Mouse (Mus musculus) right cerebral cortex, adult 18-20 months (tissue): ENCODE measurements around the gene Slc6a11.

ENCODE experiments used
- DNase-seq: peaks from one replicate; pipeline ENCODE4 v3.0.0; 2022; ENCODE audit warnings: mixed read lengths

Slc6a11 gene

DNA sequence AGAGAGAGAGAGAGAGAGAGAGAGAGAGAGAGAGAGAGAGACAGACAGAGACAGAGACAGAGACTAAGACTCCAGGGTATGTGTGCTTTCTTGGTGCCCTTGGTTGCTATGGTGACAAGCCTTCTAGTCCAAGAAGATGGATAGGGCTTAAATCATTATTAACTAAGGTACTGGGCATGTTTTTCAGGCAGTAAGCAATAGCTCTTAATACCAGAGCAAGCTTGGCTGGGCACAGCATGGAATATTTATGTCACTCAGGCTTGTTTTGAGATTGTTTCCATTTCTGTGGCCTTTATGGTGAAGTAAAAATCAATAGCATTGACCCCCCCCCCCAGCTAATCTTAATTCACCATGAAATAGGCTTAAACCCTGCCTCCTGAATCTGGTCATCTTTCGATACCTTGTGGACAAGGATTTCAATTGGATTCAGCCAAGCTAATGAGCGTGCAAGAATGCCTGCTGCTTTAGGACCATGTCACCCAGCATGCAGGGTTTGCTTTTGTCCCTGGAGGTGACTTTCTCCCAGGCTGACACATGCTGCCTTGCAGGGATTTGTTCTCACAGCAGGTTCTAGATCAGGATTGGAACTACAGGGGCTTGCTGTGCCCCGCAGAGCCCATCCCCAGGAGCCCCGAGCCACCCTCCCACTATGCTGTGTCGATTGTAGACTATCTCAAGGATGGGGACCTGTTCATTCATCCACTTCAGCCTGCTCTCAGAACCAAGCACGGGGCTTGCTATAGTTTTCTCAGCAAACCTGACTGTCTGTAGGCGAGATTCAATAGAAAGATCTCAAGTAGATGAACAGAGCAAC, 51.5 kb downstream of the Slc6a11 start:
- no peak for DNase-seq

DNA sequence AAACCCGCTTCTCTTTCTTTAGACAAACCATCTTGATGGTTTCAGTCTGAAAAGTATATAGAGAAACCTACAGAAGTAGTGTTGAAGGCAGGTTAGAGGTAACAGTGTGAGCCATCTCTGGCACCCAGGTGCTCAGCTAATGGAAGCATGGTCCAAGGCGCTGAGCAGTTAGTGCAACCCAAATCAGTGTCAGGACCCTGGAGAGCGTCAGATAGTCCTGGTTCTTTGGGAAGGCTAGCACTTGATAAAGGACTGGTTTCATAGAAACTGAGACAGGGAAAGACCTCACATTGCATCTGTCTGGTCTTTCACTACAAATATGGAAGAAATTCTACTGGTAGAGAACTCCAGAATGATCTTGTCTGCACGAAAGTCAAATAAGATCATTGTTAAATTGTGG, 56.1 kb downstream of the Slc6a11 start:
- DNase-seq, result no peak

DNA sequence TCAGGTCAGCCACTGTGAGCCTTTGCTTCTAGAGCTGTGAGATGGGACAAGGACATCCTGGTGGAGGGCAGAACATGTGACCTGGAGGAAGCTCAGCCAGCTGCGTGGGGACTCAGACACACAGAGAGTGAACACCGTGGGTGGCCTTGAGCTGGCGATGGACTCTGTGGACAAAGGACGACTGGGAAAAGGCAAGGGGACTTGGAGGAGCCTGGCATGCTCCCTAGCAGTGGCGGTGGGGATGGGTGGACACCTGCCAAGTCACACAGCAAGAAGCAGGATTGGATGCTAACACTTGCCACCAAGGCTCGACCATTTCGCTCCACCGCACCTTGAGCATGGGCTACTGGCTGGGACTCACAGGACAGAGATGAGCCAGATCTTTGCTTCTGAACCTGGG, 57.8 kb downstream of the Slc6a11 start:
- DNase-seq, result no peak

DNA sequence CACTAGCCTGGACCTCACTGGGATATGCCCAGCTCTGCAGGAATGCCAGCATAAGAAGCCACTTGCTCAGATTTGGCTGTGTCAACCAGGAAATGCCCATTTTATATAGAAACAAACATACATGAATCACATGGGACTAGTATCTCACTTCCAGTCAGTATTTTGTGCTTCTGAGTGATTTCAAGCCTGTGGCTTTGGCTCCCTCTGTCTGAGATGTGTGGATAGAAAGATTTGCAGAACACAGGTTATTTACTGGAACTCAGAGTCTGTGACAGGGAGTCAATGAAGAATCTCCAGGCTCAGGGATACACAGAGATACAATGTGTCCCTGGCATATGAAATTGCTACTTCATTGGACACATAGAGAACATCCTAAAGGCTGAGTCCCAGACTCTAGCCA, 65.0 kb downstream of the Slc6a11 start:
- DNase-seq, result no peak

DNA sequence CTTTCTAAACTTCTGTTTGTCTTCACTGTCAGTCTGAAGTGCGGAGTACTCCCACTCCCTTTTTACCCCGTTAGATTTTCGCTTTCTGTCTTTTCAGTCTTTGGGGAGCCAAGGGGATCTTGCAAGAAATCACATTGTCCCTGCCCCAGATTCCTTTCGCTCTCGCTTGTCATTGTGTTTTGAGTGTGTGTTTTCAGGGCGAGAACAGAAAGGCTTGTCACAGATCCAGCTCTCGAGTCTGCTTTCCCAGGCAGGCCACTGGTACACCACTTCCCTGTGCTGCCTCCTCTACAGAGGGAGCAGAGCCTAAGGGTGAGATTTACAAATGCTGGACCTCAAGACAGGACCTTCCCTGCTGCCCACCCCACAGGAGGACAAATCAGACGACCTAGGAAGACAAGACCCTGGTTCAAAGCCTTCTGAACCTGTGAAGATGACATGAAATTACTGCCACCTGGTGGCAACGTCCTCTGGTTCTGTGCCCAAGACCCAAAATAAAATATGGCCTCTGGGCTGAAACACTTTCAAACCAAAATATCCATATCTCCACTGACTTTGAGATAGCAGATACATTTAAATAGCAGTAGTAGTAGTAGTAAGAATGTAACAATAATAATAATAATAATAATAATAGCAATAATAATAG, 68.3 kb downstream of the Slc6a11 start:
- DNase-seq, result peak; percentile 15

DNA sequence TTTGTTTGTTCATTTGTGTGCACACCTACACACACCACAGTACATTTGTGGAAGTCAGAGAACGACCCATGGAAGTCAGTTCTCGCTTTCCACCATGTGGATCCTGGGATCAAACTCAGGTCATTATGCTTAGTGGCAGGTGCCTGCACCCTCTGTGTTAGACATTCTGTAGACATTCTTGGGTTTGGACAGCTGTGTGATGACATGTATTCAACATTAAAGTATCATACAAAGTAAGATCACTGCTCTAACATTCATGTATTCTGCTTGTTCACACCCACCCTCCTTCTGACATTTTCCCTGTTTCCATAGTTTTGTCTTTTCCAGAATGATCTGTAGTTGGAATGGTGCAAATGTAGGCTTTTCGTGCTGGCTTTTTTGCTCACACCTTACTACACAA, 73.5 kb downstream of the Slc6a11 start:
- no peak for DNase-seq

DNA sequence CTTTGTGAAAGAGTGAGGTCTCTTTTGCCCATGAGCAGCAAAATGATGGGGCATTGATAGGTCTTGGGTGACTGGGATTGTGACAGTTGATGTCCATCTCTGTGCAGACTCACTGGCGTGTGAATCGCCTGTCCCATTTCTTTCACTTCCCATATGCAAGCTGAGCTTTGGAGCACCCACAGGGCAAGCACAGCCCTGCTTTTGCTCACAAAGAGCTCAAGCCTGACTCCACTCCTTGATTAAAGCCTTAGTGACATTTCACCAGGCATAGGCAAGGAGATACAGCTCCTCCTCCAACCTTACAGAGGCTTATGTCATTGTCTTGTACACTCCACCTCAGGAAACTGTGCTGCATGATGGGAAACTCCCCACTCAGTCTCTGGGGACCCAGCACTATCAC, 77.3 kb downstream of the Slc6a11 start:
- no peak for DNase-seq

DNA sequence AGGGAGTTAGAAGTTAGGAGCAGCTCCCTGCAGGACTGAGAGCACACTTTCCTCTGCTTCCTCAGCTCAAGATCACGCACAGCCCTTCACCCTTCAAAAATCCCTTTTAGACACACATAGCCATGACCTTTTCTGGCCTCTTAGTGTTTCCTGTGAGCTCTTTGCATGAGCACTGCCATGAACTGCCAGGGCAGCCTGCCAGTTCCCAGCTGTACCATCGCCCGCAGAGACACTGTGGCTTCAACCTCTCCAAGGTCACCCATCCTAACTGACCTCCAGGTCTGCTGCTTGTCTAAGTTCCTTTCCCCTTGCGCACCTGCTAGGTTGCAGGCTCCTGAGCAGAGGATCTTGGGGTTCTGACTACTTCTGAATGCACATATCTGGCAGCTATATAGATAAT, 83.4 kb downstream of the Slc6a11 start:
- no peak for DNase-seq

DNA sequence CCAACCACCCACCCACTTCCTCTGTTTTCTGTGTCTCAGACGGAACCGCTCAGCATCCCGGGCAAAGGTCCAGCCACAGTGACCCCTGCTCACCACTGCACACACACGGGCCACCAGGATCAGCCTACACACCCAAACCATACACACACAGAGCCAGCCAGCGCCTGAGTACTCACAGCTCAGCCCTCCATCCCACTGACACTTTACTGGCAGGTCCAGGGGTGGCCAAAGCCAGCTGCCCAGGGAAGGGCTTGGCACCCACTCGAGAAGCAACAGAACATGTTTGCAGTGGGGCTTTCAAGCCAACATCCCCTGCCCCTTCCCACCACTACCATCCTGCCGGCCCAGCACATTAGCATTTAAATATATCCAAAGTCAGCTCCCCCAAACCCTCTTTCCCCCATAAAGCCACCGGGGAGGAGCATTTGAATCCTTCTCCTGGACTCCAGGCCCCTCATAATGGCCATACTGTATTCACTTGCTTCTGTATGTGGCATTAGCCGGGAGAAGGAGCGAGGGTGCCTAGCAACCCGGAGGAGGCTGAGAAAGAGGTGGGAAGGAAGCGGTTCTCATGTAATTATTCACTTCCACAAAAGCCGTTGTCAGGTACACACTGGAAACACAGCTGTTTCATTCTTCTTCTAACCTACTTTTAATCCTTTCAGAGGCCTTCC, 85.8 kb downstream of the Slc6a11 start:
- DNase-seq, result peak; percentile 60

DNA sequence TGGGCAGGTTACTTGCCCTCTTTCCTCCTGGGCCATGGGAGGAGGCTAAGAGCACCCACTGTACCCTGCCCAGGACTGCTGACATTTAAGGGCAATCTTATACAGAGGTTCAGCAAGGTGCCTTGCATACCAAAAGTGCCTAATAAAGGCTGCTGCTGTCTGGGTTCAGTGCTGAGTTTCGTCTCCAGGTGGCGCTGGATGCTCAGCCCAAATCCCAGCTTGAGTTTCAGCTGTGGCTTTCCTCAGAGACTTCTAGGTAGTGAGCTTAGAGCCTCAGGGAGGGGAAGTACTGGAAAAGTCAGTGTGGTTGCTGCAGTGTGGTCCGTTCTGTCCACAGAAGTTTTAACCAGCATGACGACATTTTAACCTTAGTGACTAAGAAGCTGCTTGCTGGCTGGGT, 93.4 kb downstream of the Slc6a11 start:
- DNase-seq, result peak; percentile 43

DNA sequence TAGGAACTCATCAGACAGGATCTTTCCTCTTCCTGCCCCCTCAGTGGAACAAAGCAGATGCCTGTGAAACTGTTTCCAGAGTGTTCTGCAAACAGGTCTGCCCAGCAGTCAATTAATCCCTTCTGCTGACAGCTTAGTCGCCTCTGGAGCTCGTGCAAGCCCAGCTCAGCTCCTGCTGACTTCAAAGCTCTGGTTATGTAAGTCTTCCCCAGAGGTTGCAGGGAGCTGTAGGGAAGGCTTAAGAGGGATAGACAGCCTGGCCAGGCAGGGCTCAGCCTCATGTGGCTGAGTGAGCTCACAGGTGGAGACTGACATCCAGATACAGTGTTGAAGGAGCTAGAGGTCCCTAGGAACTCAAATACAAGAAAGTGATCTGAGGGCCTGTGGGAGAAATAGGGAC, 96.3 kb downstream of the Slc6a11 start:
- DNase-seq, result peak; percentile 33

DNA sequence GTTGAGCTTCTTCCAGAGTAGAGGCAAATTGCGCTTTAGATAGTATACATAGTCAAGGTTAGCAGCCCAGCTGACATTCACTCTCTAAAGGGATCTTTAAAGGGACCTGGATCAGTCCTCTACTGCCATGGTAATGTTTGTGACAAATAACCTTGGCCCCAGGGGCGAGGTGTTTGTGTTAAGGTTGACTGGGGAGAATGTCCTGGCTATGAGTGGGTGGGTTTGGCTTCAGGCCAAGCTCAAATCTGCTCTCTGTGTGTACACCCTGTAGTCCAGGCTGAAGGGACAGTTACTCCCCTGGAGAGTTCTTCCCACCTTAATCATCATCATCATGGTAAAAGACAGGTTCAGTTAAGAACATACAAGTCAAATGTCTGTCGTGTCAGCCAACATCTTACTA, 97.2 kb downstream of the Slc6a11 start:
- no peak for DNase-seq

DNA sequence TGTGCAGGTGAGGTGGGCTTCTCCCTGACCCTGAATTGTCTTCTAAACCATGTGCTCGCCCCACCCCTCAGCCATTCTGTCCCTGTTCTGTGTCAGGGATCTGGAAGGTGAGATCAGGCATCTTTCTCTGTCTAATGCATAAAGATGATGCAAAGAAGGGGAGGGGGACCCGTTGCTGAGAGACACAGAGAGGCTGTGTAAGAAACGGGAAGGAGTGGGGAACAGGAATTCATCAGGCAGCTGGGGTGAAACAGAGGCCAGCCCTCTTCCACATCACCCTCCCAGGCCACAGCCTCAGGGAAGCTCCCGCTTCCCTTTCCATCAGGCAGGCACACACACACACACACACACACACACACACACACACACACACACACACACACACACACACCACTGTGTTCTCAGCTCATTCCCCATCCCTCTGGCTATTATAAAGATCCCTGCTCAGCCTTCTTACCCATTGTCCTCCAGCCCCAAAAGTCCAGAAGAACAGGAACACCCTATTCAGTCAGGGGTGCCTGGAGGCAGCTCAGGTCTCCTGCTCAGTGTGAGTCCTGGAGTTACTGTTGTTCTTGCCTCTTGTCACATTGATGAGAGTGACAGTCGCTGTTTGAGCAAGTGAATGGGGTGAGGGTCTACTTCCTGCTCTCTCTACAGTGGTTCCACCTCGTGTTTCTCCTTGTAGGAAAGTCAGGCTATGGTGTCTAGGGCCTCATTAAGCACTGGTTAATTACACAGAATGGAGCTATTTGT, 108.0 kb downstream of the Slc6a11 start:
- no peak for DNase-seq

DNA sequence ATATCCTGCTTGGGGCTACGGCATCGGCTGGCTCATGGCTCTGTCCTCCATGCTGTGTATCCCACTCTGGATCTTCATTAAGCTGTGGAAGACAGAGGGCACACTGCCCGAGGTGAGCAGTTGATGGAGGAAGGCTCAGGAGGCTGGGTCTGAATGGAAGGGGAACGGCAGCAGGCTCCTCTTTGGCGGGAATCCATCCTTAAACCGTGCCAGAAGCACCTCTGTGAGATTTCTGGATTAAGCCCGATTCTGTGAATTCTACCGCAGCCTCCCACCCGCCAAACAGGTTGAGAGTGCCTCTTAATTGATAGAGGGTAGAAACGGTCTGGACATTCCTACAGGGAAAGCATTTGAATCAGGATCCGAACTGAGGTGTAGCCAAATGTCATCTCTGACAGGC, 114.6 kb downstream of the Slc6a11 start:
- no peak for DNase-seq

DNA sequence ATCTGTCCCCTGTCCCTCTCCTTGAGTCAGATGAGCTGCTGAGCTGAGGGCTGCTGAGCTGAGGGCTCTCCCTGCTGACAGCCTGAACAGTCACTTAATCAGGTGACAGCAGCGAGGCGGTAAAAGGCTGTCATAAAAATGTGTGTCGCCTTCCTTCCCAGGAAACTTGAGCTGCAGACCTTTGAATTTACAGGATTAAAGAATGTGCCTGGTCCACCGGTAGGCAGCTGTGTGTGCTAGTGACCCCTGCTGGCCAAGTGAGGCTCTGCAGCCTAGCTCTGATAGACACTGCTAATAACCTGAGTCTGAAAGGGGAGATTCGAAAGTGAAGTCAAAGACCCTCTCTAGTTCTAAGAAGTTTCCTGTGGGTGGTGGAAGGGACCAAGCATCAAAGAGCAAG, 119.3 kb downstream of the Slc6a11 start:
- peak; percentile 70 for DNase-seq

DNA sequence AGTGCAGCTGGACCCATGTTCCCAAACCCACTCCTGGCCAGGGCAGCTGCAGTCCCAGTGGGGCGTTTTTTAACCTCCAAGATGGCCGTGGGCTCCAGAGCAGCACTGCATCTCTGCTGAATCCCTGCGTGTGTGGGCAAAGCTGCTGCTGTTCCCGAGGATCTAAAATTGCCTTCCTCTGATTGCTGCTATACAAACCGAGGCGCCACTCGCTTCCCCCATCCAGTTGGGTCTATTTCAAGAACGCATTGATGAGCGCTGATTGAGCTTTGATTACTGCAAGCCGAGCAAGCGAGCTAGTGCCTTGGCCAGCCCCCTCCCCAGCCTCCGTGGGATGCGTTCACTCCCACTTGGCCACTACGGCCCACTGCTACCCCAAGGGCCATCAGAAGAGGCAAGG, 123.9 kb downstream of the Slc6a11 start:
- DNase-seq, result peak; percentile 67

DNA sequence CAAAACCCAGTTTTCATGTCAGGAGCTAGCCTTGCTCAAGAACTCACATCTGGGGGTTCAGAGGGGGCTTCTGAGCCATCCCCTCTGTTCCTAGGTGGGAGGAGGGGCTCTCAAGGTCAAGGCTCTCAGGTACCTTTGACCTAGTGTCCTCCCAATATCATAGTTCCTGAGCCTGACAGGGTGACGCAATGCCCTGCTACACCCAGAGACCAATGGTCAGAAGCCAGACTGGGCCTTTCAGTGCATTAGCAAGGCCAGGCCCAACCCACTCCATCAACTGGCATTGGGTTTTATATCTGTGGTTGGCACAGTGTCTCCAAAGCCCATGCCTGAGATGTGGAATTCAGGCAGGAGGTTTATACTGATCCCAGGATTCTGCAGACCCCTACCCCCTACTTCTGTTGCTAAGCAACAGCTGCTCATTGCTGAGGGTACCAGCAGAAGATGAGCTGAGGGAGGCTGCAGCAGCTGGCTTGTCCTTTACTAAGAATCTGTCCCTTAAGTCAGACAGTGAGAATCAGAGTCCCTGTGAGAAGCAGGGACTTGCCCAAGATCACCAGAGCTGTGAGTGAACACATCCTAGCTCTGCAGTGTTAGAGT, 126.8 kb downstream of the Slc6a11 start:
- DNase-seq, result no peak

DNA sequence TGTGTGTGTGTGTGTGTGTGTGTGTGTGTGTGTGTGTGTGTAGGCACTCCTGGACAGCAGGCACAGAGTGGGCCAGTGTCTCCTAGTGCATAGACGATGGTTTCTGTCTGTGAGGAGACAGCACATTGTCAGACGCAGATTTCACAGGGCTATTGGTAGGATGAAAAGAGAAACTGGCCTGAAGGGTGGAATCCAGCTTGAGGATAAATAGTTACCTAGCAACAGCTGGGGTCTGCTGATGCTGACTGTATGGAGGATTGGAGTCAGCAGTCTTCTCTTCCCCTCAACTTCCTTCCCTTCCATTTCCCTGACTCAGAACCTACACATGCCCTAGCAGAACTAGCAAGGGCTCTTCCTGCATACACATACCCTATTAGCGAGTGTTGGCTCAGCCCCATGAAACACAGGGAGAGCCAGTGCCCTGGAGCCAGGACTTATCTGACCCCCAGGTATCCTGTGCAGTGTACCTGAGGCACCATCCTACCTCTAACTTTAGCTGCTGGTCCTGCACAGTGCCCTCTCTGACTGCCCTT, 127.7 kb downstream of the Slc6a11 start:
- DNase-seq, result no peak

DNA sequence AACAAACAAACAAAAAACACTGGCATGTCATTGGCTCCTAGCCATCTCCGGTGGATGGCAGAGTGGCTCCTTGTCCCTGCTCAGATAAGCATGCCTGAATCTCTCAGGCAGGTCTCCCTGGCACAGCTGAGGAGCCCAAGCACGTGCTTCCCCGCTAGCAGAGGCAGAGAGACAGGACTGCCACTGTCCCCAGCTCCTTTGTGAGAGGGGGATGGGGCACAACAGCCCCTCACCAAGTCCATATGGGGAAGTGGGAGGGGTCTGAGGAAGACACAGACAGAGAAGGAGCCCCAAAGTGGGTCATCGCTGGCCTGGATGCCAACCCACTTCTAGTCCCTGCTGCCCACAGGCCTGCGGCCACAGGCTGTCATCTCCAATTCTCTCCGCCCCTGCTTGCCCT, 130.6 kb downstream of the Slc6a11 start:
- DNase-seq, result no peak

DNA sequence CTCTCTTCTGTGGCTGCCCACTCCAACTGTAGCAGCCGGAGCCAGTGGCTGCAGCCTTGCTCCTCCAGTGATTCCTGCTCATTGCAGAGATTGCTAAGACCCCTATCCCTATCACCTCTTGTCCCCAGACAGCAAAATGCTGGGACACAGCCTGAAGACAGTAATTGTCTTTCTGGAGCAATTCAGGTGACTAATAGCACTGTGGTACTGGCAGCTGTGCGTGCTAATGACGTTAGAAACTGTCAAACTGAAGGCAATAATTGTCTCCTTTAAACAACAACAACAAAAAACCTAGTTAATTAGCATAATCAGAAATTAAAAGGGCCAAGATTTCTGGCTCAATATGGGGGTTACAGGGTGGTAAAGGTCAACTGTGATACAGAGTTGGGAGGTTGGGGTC, 133.0 kb downstream of the Slc6a11 start:
- DNase-seq, result no peak

DNA sequence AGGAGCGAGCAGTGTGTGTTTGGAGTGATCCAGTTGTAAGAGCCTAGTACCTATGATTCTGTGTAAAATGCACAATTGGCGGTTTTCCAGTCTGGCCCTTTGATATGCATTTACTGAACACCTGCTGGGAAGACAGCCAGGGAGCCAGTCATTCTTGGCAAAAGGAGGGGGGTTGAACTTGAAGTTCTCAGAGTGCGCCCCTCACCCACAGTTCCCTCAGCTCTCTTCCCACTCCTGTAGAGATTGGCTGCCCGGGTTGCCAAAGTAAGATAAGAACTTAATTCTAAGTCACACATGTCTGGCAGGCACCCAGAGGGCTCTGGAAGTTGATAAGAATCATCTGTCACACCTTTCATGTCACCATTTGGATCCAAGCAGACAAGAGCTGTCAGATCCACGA, 133.4 kb downstream of the Slc6a11 start:
- DNase-seq, result no peak

DNA sequence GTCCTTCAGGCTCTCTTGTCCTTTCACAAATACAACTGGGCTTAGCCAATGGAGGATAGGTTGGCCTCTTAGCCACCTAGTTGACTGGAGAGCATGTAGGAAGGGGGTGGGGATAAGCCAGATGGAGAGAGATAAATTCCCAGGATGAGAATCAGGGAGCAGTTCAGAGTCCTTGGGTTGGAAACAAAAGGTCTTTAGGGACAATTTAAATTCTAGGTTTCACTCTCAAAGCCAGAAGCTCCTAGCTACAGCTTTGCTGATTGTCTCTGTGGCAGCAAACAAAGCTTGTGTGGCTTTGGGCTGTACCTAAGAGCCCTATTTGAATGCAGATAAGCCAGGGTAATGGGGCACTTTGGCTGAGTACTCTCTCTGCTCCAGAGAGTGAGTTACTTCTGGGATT, 135.2 kb downstream of the Slc6a11 start:
- DNase-seq, result no peak

DNA sequence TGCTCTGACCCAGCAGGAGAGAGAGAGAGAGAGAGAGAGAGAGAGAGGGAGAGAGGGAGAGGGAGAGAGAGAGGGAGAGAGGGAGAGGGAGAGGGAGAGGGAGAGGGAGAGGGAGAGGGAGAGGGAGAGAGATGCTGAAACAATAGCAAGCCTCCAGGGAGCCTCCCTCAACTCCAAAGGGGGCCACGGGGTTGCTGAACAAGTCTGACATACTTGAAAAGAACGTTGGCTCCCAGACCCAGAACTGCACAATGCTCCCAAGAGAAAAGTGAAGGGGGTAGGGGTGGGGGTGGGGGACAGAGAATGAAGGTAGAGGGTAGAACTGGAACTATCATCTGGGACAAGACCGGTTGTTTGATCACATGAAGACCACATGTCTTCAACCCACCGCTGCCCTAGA, 136.9 kb downstream of the Slc6a11 start:
- DNase-seq, result no peak
